Mouse (Mus musculus): ENCODE data around the gene Hdac1. TPM values are rescaled to one million over a fixed set of nuclear protein-coding genes. Genes with fewer than 3 reads are reported as not detected.

The Hdac1 gene
- total RNA-seq, 2 experiments from 2014 or later: 41.1 to 42.9 TPM

- 0 out of 2 replicates have a peak, but pooled peaks have one; percentile 19 for ATAC-seq (replicated peaks; ENCODE audit: low FRiP score, poor library complexity, severe bottlenecking)
Measured at GRCm38 (mm10) chr4:129514300-129514898, 28.1 kb downstream of the Hdac1 start.

- ATAC-seq (replicated peaks; ENCODE audit: low FRiP score, poor library complexity, severe bottlenecking): no peak
Measured at GRCm38 (mm10) chr4:129513891-129514290, 28.6 kb downstream of the Hdac1 start.

DNA sequence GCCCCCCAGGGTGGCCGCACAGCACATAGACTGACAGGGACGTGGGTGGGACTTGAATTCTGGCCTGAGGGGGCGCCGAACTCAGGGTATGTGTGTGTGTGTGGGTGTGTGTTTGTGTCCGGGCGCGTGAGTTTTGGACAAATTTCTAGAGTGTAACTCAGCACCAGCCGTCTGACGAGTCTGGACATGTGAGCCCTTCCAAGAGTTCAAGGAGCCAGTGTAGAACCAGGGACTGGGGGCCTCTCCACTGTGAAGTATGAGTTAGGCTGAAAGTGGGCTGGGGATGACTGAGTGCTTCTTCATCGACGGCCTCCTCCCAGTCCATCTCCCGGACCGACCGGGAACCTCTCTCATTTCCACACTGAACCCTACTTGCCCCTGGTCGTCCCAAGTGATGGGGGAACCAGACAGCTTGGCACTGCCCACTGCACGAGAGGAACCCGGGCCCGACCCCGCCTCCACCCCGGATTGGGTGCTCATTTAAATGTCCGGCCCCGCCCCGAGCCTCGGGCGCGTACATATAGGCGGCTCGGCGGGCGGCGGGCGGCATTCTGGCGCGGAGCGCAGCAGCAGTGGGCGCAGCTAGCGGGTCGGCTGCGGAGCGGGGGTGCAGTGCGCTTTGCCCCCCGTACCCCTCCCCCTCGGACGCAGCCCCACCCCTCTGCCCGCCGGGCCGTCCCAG lies 29.3 kb downstream of the Hdac1 start, which contains the start of gene Marcksl1:
TSS of gene Marcksl1 (plus strand) at position 496 of the 682 bp plus-strand sequence.
- ATAC-seq (replicated peaks; ENCODE audit: low FRiP score, poor library complexity, severe bottlenecking): peak; percentile 56; the same call in 1 of the 2 replicates

DNA sequence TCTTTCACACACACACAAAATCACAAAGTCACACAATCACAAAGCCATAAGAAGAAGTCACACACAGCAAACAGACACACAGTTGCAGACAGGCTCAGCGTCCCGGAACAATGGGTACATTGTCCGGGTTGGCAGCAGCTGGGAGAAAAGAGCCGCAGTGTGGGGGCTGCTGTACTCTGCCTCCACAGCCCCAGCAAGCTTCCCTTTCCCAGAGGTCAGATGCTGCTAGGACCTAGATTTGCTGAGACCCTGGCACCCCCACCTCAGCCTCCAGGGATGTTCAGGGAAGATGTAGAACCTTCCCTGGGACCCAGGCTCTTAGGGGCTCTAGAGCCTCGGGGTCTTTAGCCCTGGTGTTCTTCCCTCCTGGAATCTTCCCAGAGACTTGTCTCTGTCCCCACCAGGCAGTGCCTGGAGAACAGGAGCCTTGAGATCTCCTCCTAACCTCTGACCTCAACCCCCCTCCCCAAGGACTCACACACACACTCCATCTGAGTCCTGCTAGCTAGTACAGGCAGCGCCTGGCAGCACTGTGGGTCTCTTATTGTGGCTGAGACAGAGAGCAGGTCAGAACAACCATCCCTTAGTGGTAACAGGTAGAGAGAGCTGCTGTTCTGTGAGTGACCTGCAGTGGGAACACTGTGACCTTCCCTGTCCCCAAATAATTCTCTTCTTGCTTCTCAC lies 31.0 kb downstream of the Hdac1 start:
- ATAC-seq (replicated peaks; ENCODE audit: low FRiP score, poor library complexity, severe bottlenecking): no peak

GRCm38 (mm10) chr4:129510723-129511412 lies 31.6 kb downstream of the Hdac1 start:
- ATAC-seq (replicated peaks; ENCODE audit: low FRiP score, poor library complexity, severe bottlenecking): no peak

GRCm38 (mm10) chr4:129509650-129510049 lies 32.9 kb downstream of the Hdac1 start:
- no peak for ATAC-seq (replicated peaks; ENCODE audit: low FRiP score, poor library complexity, severe bottlenecking)

GRCm38 (mm10) chr4:129508834-129509600 lies 33.5 kb downstream of the Hdac1 start:
- ATAC-seq (replicated peaks; ENCODE audit: low FRiP score, poor library complexity, severe bottlenecking): no peak

DNA sequence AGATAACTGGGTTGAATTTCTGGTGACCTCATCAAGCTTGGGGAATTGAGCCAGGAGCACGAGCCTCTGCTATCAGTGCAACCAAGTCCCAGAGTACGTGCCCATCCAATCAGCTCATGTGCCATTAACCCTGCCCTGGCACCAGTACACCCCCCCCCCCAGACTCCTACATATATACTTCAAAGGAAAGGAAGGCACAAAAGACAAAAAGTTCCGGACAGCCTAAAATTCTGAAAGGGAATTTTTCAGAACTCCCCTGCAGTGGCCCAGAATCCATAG lies 34.3 kb downstream of the Hdac1 start:
- ATAC-seq (replicated peaks; ENCODE audit: low FRiP score, poor library complexity, severe bottlenecking): no peak

DNA sequence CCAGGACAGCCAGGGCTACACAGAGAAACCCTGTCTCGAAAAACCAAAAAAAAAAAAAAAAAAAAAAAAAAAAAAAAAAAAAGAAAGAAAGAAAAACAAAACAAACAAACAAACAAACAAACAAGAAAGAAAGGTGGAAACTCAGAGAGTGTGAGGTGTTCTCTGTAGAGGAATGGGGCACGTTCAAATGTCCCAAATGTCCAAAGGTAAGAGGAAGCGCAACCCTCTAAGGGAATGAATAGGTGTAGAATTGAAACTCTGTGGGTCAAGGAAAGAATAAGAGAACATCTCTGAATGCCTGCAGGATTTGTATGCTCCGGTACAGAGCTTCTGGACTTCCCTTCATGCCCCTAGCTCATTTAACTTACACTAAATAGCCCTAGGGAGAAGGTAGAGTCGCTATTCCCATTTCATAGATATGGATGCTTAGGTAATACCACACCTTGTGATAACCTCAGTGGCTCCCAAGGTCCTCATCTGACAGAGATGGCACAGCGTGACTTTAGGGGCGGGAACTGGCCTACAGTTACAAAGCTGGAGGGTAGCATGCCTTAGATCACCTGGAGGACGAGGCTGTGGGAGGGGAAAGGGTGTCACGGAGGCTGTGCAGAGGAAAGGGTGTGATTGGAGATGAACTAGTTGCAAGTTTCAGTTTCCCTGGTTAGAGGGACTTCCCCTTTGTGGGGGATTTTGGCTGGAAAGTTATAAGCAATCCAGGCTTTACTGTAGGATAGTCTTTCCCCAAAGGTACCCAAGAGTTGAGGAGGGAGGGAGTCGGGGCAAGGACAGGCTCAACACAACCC lies 34.9 kb downstream of the Hdac1 start:
- ATAC-seq (replicated peaks; ENCODE audit: low FRiP score, poor library complexity, severe bottlenecking): no peak

- no peak for ATAC-seq (replicated peaks; ENCODE audit: low FRiP score, poor library complexity, severe bottlenecking)
Measured at GRCm38 (mm10) chr4:129505511-129505910, 37.0 kb downstream of the Hdac1 start.

GRCm38 (mm10) chr4:129502901-129503444 lies 39.5 kb downstream of the Hdac1 start:
- ATAC-seq (replicated peaks; ENCODE audit: low FRiP score, poor library complexity, severe bottlenecking): no peak

- no peak for ATAC-seq (replicated peaks; ENCODE audit: low FRiP score, poor library complexity, severe bottlenecking)
Measured at GRCm38 (mm10) chr4:129502327-129502888, 40.1 kb downstream of the Hdac1 start.

GRCm38 (mm10) chr4:129500607-129501566 lies 41.6 kb downstream of the Hdac1 start:
- peak; percentile 52 for ATAC-seq (replicated peaks; ENCODE audit: low FRiP score, poor library complexity, severe bottlenecking)

DNA sequence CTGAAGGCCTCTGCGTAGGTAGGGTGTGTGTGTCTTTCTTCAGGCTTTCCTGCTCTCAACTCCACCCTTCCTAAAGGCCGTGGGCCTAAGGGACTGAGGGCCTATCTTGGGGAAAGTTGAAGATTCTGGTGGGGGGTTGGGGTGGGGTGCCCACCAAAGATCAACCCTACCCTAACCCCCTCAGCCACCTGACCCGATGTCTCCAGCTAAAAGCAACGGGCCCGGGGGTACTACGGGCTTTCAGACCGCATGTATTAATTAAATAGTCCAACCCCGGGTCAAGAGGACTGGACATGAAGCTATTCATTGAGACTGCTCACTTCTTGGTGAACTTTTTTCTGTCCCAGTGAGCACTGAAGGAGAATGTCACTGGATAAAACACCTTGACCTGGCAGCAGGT lies 42.5 kb downstream of the Hdac1 start:
- no peak for ATAC-seq (replicated peaks; ENCODE audit: low FRiP score, poor library complexity, severe bottlenecking)

DNA sequence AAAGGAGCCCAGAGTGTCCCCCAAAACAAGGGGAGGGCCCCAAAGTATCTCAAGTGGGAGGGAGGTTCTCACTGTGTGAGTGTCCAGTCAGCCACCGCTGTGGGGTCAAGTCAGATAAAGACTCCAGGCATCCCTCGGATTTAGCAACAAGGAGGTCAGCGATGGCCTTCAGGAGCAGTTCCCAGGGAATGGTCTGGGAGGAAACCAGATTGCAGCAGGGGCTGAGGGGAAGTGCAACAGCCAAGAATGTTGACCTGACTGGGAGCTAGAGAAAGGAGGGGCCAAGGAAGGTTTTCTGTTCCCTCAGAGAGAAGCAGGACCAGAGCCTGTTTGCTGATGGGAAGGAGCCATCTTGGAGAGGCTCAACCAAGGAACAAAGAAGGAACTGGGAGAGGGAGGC lies 43.6 kb downstream of the Hdac1 start:
- ATAC-seq (replicated peaks; ENCODE audit: low FRiP score, poor library complexity, severe bottlenecking): no peak

- ATAC-seq (replicated peaks; ENCODE audit: low FRiP score, poor library complexity, severe bottlenecking): no peak
Measured at GRCm38 (mm10) chr4:129496631-129497030, 45.9 kb downstream of the Hdac1 start.

Measured in erythroblast, adult 5-6 weeks (primary cell).